Mouse (Mus musculus) adrenal gland, adult 18-20 months (tissue): Measurements from ENCODE around the gene Gapdhs. TPM values are rescaled to one million over a fixed set of nuclear protein-coding genes. Genes with fewer than 3 reads are reported as not detected.

ENCODE experiments used
- DNase-seq, 2 experiments: peaks; one replicate each; pipeline ENCODE4 v3.0.0; 2021 to 2022; ENCODE audit warnings: low spot score in 2 of 2
- total RNA-seq, 2 experiments: library from RNA; stranded (reverse); gene quantifications; 1 replicate in 1 of 2; 2 replicates in 1 of 2; pipeline ENCODE4 v1.2.3; 2021

Gapdhs gene
- total RNA-seq, 2 experiments from 2014 or later = 0.20 TPM; not detected in 1

DNA sequence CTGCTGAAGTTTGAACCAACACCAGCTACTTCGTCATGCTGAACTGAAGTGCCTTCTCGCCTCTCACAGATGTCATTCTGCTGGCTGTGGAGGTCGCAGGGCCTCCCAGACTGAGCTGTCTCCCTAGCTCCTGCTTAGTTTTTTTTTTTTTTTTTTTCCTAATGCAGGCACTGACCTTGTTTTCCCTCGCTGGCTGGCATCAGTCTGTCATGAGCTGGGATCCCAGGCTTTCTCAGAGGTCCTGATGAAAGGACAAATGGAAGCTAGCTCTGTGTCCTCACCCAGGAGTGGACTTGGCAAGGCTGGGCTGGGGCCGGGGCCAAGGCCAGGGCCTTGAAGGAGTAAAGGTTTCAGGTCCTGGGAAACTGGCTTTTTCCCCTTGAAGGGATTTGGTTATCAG is 61.6 kb downstream of the Gapdhs start:
- DNase-seq = peak in 1 of 2 experiments; percentile 10

Other genes starting within 250 kb of the Gapdhs start
- 1 to 10 TPM; 1.8 to 2.7 TPM for gene Arhgap33, start 208.6 kb downstream of the Gapdhs start, total RNA-seq
- gene Hspb6, start 191.5 kb downstream of the Gapdhs start, total RNA-seq = 10 to 100 TPM; 26.3 to 34.9 TPM
- 1 to 10 TPM; 6.5 to 6.9 TPM for gene Proser3, start 191.4 kb downstream of the Gapdhs start, total RNA-seq
- 10 to 100 TPM; 47.0 to 59.3 TPM for gene Lin37, start 183.8 kb downstream of the Gapdhs start, total RNA-seq
- 10 to 100 TPM; 67.1 to 67.4 TPM for gene U2af1l4, start 180.4 kb downstream of the Gapdhs start, total RNA-seq
- 1 to 10 TPM; 4.6 to 8.2 TPM for gene Gm49396, start 180.3 kb downstream of the Gapdhs start, total RNA-seq
- gene Psenen, start 180.1 kb downstream of the Gapdhs start, total RNA-seq = 100 to 1,000 TPM; 130 to 154 TPM
- 1 to 10 TPM; 3.6 to 4.3 TPM for gene Igflr1, start 178.3 kb downstream of the Gapdhs start, total RNA-seq
- gene Kmt2b, start 155.0 kb downstream of the Gapdhs start, total RNA-seq = 10 to 100 TPM; 37.8 to 56.6 TPM
- under 1 TPM in 1 of 2 experiments, not detected in 1; 0.83 TPM for gene Zbtb32, start 144.8 kb downstream of the Gapdhs start, total RNA-seq
- under 1 TPM; 0.19 to 0.20 TPM for gene Upk1a, start 130.8 kb downstream of the Gapdhs start, total RNA-seq
- gene Cox6b1, start 117.5 kb downstream of the Gapdhs start, total RNA-seq = 1,000 to 10,000 TPM; 1,148 to 1,842 TPM
- gene Etv2, start 107.8 kb downstream of the Gapdhs start, total RNA-seq = not detected
- gene Rbm42, start 93.4 kb downstream of the Gapdhs start, total RNA-seq = 10 to 100 TPM; 84.9 to 86.7 TPM
- 1 to 10 TPM; 6.9 to 7.9 TPM for gene Haus5, start 78.7 kb downstream of the Gapdhs start, total RNA-seq
- gene Pmis2, start 72.1 kb downstream of the Gapdhs start, total RNA-seq = not detected
- gene 2200002J24Rik, start 44.8 kb downstream of the Gapdhs start, total RNA-seq = 1 to 10 TPM; 2.7 to 6.4 TPM
- 1 to 10 TPM; 1.3 to 2.6 TPM for gene Atp4a, start 31.5 kb downstream of the Gapdhs start, total RNA-seq
- 100 to 1,000 TPM; 197 to 214 TPM for gene Tmem147, start 14.1 kb downstream of the Gapdhs start, total RNA-seq
- 100 to 1,000 TPM; 145 to 483 TPM for gene Sbsn, start 7.8 kb upstream of the Gapdhs start, total RNA-seq
- gene Dmkn, start 20.1 kb upstream of the Gapdhs start, total RNA-seq = 1 to 10 TPM; 4.2 to 6.0 TPM
- gene Krtdap, start 44.2 kb upstream of the Gapdhs start, total RNA-seq = 1 to 10 TPM in 1 of 2 experiments, not detected in 1; 2.5 TPM
- gene Ffar2, start 80.1 kb upstream of the Gapdhs start, total RNA-seq = 10 to 100 TPM in 1 of 2 experiments, 1 to 10 TPM in 1; 1.6 to 10.5 TPM
- under 1 TPM; 0.23 to 0.26 TPM for gene Ffar3, start 112.5 kb upstream of the Gapdhs start, total RNA-seq
- not detected for gene Ffar1, start 117.9 kb upstream of the Gapdhs start, total RNA-seq
- under 1 TPM; 0.70 TPM for gene Cd22, start 136.7 kb upstream of the Gapdhs start, total RNA-seq
- gene Mag, start 171.2 kb upstream of the Gapdhs start, total RNA-seq = under 1 TPM; 0.38 to 0.40 TPM
- gene Hamp2, start 181.0 kb upstream of the Gapdhs start, total RNA-seq = 1 to 10 TPM in 1 of 2 experiments, not detected in 1; 3.4 TPM
- gene Hamp, start 200.4 kb upstream of the Gapdhs start, total RNA-seq = 1 to 10 TPM in 1 of 2 experiments, not detected in 1; 4.3 TPM
- gene Usf2, start 213.1 kb upstream of the Gapdhs start, total RNA-seq = 100 to 1,000 TPM; 104 to 122 TPM
- 10 to 100 TPM in 1 of 2 experiments, 1 to 10 TPM in 1; 6.8 to 19.1 TPM for gene Lsr, start 229.8 kb upstream of the Gapdhs start, total RNA-seq
- gene Fam187b, start 230.1 kb upstream of the Gapdhs start, total RNA-seq = under 1 TPM; 0.61 to 0.66 TPM